Mouse (Mus musculus) layer of hippocampus, postnatal 10 days (tissue): ENCODE data around the gene Rnf144b. TPM values are rescaled to one million over a fixed set of nuclear protein-coding genes. Genes with fewer than 3 reads are reported as not detected.

Source experiments
- DNase-seq, 2 experiments: peaks; one replicate each; pipeline ENCODE4 v3.0.0; 2021; ENCODE audit warnings: low spot score in 2 of 2
- total RNA-seq, 2 experiments: library from RNA; stranded (reverse); gene quantifications; 2 replicates each; pipeline ENCODE4 v1.2.3; 2021

The Rnf144b gene
- total RNA-seq, 2 experiments from 2014 or later, result 8.9 to 9.1 TPM

- DNase-seq, result no peak
Measured at GRCm38 (mm10) chr13:47261961-47262360, 139.5 kb downstream of the Rnf144b start.

GRCm38 (mm10) chr13:47264382-47264781 lies 141.9 kb downstream of the Rnf144b start:
- DNase-seq, result peak; percentile 27 to 32

GRCm38 (mm10) chr13:47266411-47266810 lies 144.0 kb downstream of the Rnf144b start:
- no peak for DNase-seq

- no peak for DNase-seq
Measured at GRCm38 (mm10) chr13:47268227-47268626, 145.8 kb downstream of the Rnf144b start.

GRCm38 (mm10) chr13:47272928-47273327 lies 150.5 kb downstream of the Rnf144b start:
- DNase-seq, result no peak

- no peak for DNase-seq
Measured at GRCm38 (mm10) chr13:47273487-47273886, 151.0 kb downstream of the Rnf144b start.

GRCm38 (mm10) chr13:47274139-47274538 lies 151.7 kb downstream of the Rnf144b start:
- DNase-seq, result no peak

- DNase-seq, result no peak
Measured at GRCm38 (mm10) chr13:47277000-47277823, 154.8 kb downstream of the Rnf144b start.

- DNase-seq, result no peak
Measured at GRCm38 (mm10) chr13:47277824-47278290, 155.4 kb downstream of the Rnf144b start.

GRCm38 (mm10) chr13:47282221-47282620 lies 159.8 kb downstream of the Rnf144b start:
- DNase-seq, result no peak

- peak; percentile 84 to 86 for DNase-seq
Measured at GRCm38 (mm10) chr13:47288449-47288848, 166.0 kb downstream of the Rnf144b start.

- DNase-seq, result no peak
Measured at GRCm38 (mm10) chr13:47296465-47296864, 174.0 kb downstream of the Rnf144b start.

Other genes with a start within 250 kb of the Rnf144b start
- gene Kif13a, start 192.8 kb upstream of the Rnf144b start, total RNA-seq, result 10 to 100 TPM; 29.7 to 30.8 TPM
- gene Nhlrc1, start 107.8 kb upstream of the Rnf144b start, total RNA-seq, result 10 to 100 TPM; 13.9 to 16.5 TPM
- 10 to 100 TPM; 13.9 to 14.4 TPM for gene Kdm1b, start 79.2 kb upstream of the Rnf144b start, total RNA-seq
- 10 to 100 TPM; 10.6 to 14.0 TPM for gene Tpmt, start 77.9 kb upstream of the Rnf144b start, total RNA-seq
- gene Dek, start 16.5 kb upstream of the Rnf144b start, total RNA-seq, result 10 to 100 TPM; 59.8 to 60.8 TPM